Mouse (Mus musculus) forebrain, embryonic 11.5 days (tissue): Measurements from ENCODE around the gene Gstm2. TPM values are rescaled to one million over a fixed set of nuclear protein-coding genes. Genes with fewer than 3 reads are reported as not detected.

Experiments
- ATAC-seq: fragments of 200-750 bp; cut with Nextera tagmentation; replicated peaks from 2 replicates; pipeline ENCODE4 v1.8.0; 2017; ENCODE audit warnings: moderate TSS enrichment; ENCODE audit not compliant: low FRiP score
- DNase-seq: peaks from one replicate; pipeline ENCODE4 v3.0.0-alpha.2; 2017; ENCODE audit warnings: low spot score
- H3K27ac ChIP-seq: fragments of 300-500 bp; sonication (generic); 2 replicates; pipeline ENCODE4 v1.5.1; 2014; ENCODE audit warnings: low read depth, low read length
- H3K27me3 ChIP-seq: fragments of 300-500 bp; sonication (generic); 2 replicates; pipeline ENCODE4 v1.6.1; 2014; ENCODE audit warnings: mild to moderate bottlenecking, low read length, mixed read lengths; ENCODE audit not compliant: control insufficient read depth, insufficient read depth
- H3K36me3 ChIP-seq: fragments of 300-500 bp; sonication (generic); 2 replicates; pipeline ENCODE4 v1.6.1; 2014; ENCODE audit warnings: mild to moderate bottlenecking, low read length, moderate library complexity, mixed read lengths; ENCODE audit not compliant: control insufficient read depth, insufficient read depth
- H3K4me1 ChIP-seq: fragments of 300-500 bp; sonication (generic); replicated peaks from 2 replicates; pipeline ENCODE4 v1.6.1; 2014; ENCODE audit warnings: low read length, mixed read lengths; ENCODE audit not compliant: control insufficient read depth, insufficient read depth
- H3K4me2 ChIP-seq: fragments of 300-500 bp; sonication (generic); 2 replicates; pipeline ENCODE4 v1.6.1; 2014; ENCODE audit warnings: low read depth, mild to moderate bottlenecking, low read length, moderate library complexity, mixed read lengths; ENCODE audit not compliant: severe bottlenecking
- H3K4me3 ChIP-seq: fragments of 300-500 bp; sonication (generic); 2 replicates; pipeline ENCODE4 v1.5.1; 2014; ENCODE audit warnings: low read depth, low read length
- H3K9ac ChIP-seq: fragments of 300-500 bp; sonication (generic); 2 replicates; pipeline ENCODE4 v1.6.1; 2014; ENCODE audit warnings: low read length
- H3K9me3 ChIP-seq: fragments of 300-500 bp; sonication (generic); 2 replicates; pipeline ENCODE4 v1.6.1; 2016; ENCODE audit warnings: low read length, mixed read lengths; ENCODE audit not compliant: control insufficient read depth
- WGBS: fragments of 180-500 bp; shearing (Covaris S2); extraction: QIAGEN DNeasy Blood & Tissue Kit; methylation state at CpG from one replicate; pipeline ENCODE4 v1.1.7; 2014; 5-methylcytosine and 5-hydroxymethylcytosine counted together
- polyA plus RNA-seq: library from polyadenylated mRNA; unstranded; fragments of >200 nt; fragmentation: Nextera tagmentation; extraction: Ambion mirVana; gene quantifications from 2 replicates; pipeline ENCODE4 v1.2.1, GENCODE M21; 2014

The Gstm2 gene
- polyA plus RNA-seq, 1 experiment from 2014 or later, result 10.6 TPM

DNA sequence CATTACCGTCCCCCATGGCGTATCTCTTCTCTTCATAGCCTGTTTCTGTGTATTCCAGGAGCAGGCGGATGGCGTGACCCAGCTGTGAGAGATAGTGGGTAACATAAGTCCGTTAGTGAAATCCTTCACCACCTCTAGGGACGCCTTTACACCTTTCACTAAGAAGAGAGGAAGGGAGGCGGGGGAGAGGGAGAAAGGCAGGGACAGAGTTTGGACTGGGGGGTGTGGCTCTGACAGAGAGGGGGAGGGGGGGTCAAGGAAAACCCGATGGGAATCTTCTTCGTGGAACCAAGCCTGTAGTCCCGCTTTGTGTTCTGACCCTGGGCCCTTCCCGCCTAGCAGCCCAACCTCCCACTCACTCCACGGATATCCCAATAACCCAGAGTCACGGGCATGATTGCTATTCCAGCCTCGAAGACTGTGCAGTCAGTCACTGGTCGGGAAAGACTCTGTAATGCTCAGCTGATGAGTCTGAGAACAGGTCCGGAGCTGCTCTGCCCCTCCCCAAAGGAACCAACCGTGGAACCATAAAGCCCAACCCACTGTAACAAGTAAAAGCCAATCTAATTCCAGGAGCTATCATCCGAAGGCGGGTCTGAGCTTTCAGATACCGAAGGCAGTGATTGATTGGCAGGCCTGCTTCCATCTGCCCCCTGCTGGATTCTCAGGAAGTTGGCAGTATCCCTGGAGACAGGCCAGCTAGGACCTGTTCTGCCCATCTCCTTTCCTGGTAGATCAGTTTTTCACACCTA, 42.8 kb downstream of the Gstm2 start, which contains the start of gene Gstm6:
Gene Gstm6 (minus strand): TSS at position 511 of the 752 bp plus-strand sequence.
- H3K4me1 ChIP-seq, result peaks cover 2% of the 10 kb centered on the region; the same call in 1 of the 2 replicates
- WGBS, result 15% methylated on average over 20 of the region's 20 CpGs
- DNase-seq, result peak; percentile 67
- H3K27me3 ChIP-seq, result no peaks in the 10 kb centered on the region
- ATAC-seq, result peak; percentile 74
- H3K4me3 ChIP-seq, result peak within 1 kb of the TSS; percentile 25
- H3K36me3 ChIP-seq, result no peaks in the 10 kb centered on the region
- H3K9me3 ChIP-seq, result no peaks in the 10 kb centered on the region
- peak within 1 kb of the TSS; percentile 24; the same call in 1 of the 2 replicates for H3K9ac ChIP-seq
- H3K4me2 ChIP-seq, result peak within 1 kb of the TSS; percentile 54
- H3K27ac ChIP-seq, result no peak within 1 kb of the TSS

DNA sequence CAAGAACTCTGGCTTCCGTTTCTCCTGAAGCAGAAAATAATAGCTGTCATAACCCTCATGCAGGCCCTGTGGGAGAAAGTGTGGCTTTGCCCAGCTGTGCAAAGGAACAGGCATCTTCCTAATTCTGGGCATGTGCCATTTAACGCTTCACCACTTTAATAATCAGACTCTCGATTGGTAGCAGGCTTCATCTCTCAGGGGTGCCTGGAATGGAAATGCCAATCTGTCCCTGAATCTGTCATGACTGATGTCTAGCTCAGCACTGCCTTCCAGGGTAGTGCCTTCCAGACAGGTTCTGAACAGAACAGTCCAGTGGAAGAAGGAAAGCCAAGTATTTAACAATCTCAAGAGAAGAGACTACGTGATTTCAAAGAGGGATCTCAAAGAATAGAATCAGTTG, 45.0 kb downstream of the Gstm2 start:
- Histone ChIP-seq H3K4me1 (peaks cover 2% of the 10 kb centered on the region; the same call in 1 of the 2 replicates), H3K4me3 (no peak overlapping the region), H3K27me3 (no peaks in the 10 kb centered on the region), H3K9me3 (no peaks in the 10 kb centered on the region), H3K4me2 (no peak overlapping the region), H3K9ac (no peak overlapping the region), H3K36me3 (no peaks in the 10 kb centered on the region), H3K27ac (no peak overlapping the region)
- DNase-seq (no peak), ATAC-seq (no peak)
- WGBS, result 86% methylated on average over 4 of the region's 4 CpGs

DNA sequence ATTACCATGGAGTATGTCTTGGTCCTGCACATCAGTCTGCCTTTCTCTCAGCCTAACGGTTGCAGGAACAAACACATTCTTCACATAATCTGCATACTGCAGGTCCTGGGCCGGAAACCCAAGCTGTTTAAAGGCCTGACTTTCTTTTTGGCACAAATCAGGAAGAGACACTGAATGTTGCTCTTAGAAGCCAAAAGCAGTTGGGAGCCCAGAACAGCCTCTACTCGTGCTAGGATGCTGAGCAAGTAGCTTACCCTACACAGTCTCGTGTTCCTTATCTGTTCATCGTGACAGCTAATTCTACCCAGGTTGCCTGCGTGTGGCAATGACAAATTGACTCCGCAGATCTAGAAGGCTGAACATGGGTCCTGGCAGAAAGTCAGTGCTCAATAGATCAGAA, 45.7 kb downstream of the Gstm2 start:
- no peak overlapping the region for H3K27ac ChIP-seq
- WGBS, result 86% methylated on average over 7 of the region's 7 CpGs
- H3K36me3 ChIP-seq, result no peaks in the 10 kb centered on the region
- no peak for ATAC-seq
- peaks cover 2% of the 10 kb centered on the region; the same call in 1 of the 2 replicates for H3K4me1 ChIP-seq
- no peak overlapping the region for H3K9ac ChIP-seq
- H3K4me3 ChIP-seq, result no peak overlapping the region
- H3K27me3 ChIP-seq, result no peaks in the 10 kb centered on the region
- H3K9me3 ChIP-seq, result no peaks in the 10 kb centered on the region
- no peak overlapping the region for H3K4me2 ChIP-seq
- no peak for DNase-seq

DNA sequence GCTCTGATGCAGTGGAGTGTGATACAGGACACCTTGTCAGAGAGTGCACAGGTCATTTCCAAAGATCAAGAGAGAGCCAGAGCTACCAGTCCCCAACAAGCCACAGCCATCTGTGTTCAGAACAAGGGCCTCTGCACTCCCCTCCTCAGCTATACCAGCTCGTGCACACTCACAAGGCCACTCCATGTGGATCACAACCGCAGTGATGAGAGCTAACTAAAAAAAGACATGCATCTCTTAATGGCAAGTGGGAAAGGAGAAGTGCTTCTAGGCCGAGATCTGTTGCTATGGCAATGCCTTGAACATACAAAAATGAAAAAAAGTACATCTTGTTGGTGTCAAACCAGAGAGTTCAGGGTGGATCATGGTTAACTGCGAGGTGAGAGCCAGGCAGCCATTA, 46.4 kb downstream of the Gstm2 start:
- no peak for DNase-seq
- ATAC-seq, result no peak
- no peaks in the 10 kb centered on the region for H3K27me3 ChIP-seq
- peaks cover 2% of the 10 kb centered on the region; the same call in 1 of the 2 replicates for H3K4me1 ChIP-seq
- H3K4me2 ChIP-seq, result no peak overlapping the region
- no peaks in the 10 kb centered on the region for H3K9me3 ChIP-seq
- H3K27ac ChIP-seq, result no peak overlapping the region
- no peak overlapping the region for H3K9ac ChIP-seq
- H3K4me3 ChIP-seq, result no peak overlapping the region
- no peaks in the 10 kb centered on the region for H3K36me3 ChIP-seq
- 77% methylated on average over 4 of the region's 4 CpGs for WGBS

DNA sequence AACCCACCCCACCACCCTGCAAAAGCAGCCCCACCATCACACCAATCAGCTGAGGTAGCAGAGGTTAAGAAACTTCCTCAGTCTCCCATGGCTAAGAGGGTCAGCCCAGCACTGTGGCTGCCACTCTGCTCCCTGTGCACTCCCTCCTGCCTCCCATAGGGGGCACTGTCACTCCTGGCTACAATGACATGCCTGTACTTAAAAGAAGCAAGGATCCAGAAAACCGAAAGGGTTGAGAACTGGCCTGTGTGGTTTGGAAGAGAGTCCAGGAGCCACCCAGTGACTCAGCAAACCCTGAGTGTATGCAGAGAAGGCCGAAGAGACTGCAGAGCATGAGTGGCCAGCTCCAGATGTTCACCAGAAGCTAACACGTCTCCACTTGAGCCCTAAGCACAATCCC, 46.9 kb downstream of the Gstm2 start:
- no peak for ATAC-seq

GRCm38 (mm10) chr3:107935888-107936287, 50.4 kb downstream of the Gstm2 start:
- H3K9ac ChIP-seq, result no peak overlapping the region
- H3K27ac ChIP-seq, result no peak overlapping the region
- H3K27me3 ChIP-seq, result no peaks in the 10 kb centered on the region
- ATAC-seq, result no peak
- 58% methylated on average over 3 of the region's 3 CpGs for WGBS
- no peaks in the 10 kb centered on the region for H3K9me3 ChIP-seq
- H3K4me2 ChIP-seq, result no peak overlapping the region
- DNase-seq, result no peak
- H3K4me3 ChIP-seq, result no peak overlapping the region
- H3K4me1 ChIP-seq, result no peaks in the 10 kb centered on the region; the same call in 1 of the 2 replicates
- H3K36me3 ChIP-seq, result no peaks in the 10 kb centered on the region

More for the DNA sequence above, 46.9 kb downstream of the Gstm2 start:
- Histone ChIP-seq H3K4me3 (no peak overlapping the region), H3K36me3 (no peaks in the 10 kb centered on the region), H3K4me1 (peaks cover 2% of the 10 kb centered on the region; the same call in 1 of the 2 replicates), H3K4me2 (no peak overlapping the region), H3K9ac (no peak overlapping the region), H3K27ac (no peak overlapping the region), H3K9me3 (no peaks in the 10 kb centered on the region), H3K27me3 (no peaks in the 10 kb centered on the region)
- 49% methylated on average over 3 of the region's 3 CpGs for WGBS
- DNase-seq, result peak; percentile 74

GRCm38 (mm10) chr3:107935268-107935667, 51.0 kb downstream of the Gstm2 start:
- no peaks in the 10 kb centered on the region for H3K9me3 ChIP-seq
- WGBS, result 91% methylated on average over 3 of the region's 3 CpGs
- H3K27ac ChIP-seq, result no peak overlapping the region
- H3K27me3 ChIP-seq, result no peaks in the 10 kb centered on the region
- DNase-seq (no peak), ATAC-seq (no peak)
- no peak overlapping the region for H3K4me2 ChIP-seq
- no peak overlapping the region for H3K4me3 ChIP-seq
- no peaks in the 10 kb centered on the region for H3K36me3 ChIP-seq
- H3K9ac ChIP-seq, result no peak overlapping the region
- H3K4me1 ChIP-seq, result no peaks in the 10 kb centered on the region; the same call in 1 of the 2 replicates

DNA sequence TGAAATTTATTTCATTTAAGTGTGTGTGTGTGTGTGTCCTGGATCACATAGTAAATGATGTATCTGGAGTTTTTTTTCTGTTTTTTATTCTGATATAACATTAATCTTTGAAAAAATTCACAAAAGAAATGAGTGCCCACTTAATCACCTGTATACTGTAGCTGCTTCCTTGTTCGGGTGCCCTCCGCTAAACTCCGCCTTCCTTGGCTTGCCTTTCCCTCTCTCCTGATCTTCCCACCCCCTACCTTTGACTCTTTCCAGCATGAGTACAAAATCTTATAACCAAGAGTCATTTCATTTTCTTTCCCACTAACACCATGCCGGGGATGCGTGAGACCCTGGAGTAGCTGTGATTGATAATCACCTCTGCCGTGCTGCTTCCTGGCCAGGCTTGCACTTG, 54.1 kb downstream of the Gstm2 start:
- no peak overlapping the region for H3K4me2 ChIP-seq
- no peaks in the 10 kb centered on the region for H3K9me3 ChIP-seq
- no peaks in the 10 kb centered on the region for H3K36me3 ChIP-seq
- DNase-seq, result no peak
- H3K9ac ChIP-seq, result no peak overlapping the region
- no peak overlapping the region for H3K4me3 ChIP-seq
- peak; percentile 1; the same call in 1 of the 2 replicates for ATAC-seq
- WGBS, result 82% methylated on average over 6 of the region's 6 CpGs
- H3K4me1 ChIP-seq, result no peaks in the 10 kb centered on the region; the same call in 1 of the 2 replicates
- H3K27me3 ChIP-seq, result no peaks in the 10 kb centered on the region
- H3K27ac ChIP-seq, result no peak overlapping the region
